Mouse (Mus musculus): ENCODE data around the gene Carmil1.

DNA sequence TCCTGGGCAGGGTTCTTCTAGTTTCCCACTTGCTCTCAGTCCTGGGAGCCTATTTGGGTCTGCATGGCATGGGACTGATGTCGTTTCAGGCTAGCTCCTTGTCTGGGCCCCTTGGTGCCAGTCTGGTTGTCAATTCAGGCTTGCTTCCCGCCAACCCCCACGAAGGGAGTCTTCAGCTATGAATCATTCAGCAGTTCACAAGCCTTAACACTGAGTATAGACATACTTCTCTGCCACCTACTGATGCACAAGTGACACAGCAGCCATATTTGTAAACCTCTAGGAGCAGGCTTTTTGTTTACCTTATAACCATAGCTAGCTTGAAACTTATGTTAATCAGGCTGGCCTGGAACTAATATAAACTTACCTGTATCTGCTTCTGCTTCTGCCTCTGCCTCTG, 36.0 kb upstream of the Carmil1 start:
- TF ChIP-seq CTCF (IDR thresholded peaks at IDR 0.05): peak; percentile 22
- no peak for TF ChIP-seq POLR2A (IDR thresholded peaks at IDR 0.05; ENCODE audit: insufficient read depth, low read depth, low read length)
- TF ChIP-seq EP300 (IDR thresholded peaks at IDR 0.05; ENCODE audit: insufficient read depth, low read depth, low read length): no peak
